Mouse (Mus musculus): ENCODE data around the gene Coq9. TPM values are rescaled to one million over a fixed set of nuclear protein-coding genes. Genes with fewer than 3 reads are reported as not detected.

Gene Coq9
- polyA plus RNA-seq, 1 experiment from 2014 or later = 52.2 TPM

DNA sequence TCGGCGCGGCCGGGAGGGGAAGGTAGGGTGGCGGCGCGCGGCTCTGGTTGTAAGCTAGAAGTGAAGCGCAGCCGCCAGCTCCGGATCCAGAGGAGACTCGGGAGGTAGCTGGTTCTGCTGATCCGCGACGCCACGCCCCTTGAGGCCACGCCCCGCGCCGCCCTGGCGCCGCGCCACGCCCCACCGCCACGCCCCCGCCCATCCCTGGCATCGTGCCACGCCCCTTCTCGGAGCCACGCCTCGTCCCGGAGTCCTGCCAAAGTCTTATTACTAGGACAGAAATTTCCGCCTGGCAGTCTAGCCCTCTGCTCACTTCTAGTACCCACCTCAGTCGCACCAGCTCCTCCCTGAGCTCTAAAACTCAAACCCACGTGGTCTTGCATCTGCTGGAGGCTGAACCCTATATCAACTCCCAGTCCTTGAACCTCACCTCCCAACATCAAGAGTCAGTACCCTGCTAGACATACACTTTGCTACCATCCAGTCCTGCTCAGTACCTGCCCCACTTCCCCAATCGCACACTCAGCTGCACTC is 38.1 kb downstream of the Coq9 start, which contains the start of gene Dok4:
Dok4 (minus strand) TSS at position 134 of the 534 bp plus-strand sequence.
- Histone ChIP-seq H3K27me3 (ENCODE audit: insufficient read depth, poor library complexity, severe bottlenecking) (peaks cover 50% of the 10 kb centered on the region), H3K4me3 (peak within 1 kb of the TSS; percentile 73), H3K36me3 (no peaks in the 10 kb centered on the region), H3K9me3 (no peaks in the 10 kb centered on the region), H3K4me1 (replicated peaks) (peaks cover 45% of the 10 kb centered on the region), H3K27ac (peak within 1 kb of the TSS; percentile 77)
- 1% methylated on average over 37 of the region's 37 CpGs for WGBS
- peak; percentile 92 for DNase-seq (ENCODE audit: low spot score)

DNA sequence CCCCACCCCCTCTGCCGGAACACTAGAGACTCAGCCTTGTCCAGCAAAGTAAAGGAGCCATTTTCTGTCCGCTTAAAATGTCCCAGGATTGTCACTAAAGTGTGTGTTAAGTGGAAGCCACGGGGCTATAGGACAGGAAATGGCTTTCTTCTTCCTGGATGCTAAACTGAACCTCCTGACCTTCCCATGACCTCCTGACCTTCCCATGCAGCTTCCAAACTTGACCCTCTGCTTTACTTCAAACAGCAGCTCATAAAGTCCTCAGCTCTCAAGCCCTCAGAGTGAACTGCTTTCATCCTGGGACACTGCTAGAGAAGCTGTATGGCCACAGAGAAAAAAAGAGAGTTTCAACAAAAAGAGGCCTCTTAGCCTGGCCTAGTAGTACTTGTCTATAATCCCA is 38.7 kb downstream of the Coq9 start:
- no peaks in the 10 kb centered on the region for H3K9me3 ChIP-seq
- WGBS = 52% methylated on average over 3 of the region's 3 CpGs
- peaks cover 40% of the 10 kb centered on the region for H3K4me1 ChIP-seq (replicated peaks)
- H3K36me3 ChIP-seq = no peaks in the 10 kb centered on the region
- 0 out of 2 replicates have a peak overlapping the region, but pooled peaks have one; percentile 31 for H3K27ac ChIP-seq
- H3K27me3 ChIP-seq (ENCODE audit: insufficient read depth, poor library complexity, severe bottlenecking) = peaks cover 44% of the 10 kb centered on the region
- no peak for DNase-seq (ENCODE audit: low spot score)
- 0 out of 2 replicates have a peak overlapping the region, but pooled peaks have one; percentile 73 for H3K4me3 ChIP-seq

DNA sequence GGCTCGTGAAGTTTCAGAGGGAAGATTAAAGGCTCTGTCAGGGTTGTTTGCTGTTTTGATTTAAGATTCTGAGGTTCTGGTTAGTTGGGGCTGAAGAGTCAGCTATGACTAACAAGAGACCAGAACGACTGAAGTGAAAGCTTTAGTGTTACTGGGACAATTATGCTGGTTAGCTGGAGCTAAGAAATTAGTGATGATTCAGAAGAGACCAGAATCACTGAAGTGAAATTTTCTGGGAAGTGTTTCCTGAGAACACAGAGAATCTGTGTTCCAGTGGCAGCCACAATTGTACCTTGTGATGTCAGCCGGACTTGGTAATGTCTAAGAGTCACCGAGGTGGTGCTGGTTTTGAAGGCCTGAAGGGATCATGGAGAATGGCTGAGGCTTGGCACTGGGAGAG is 42.6 kb downstream of the Coq9 start:
- Histone ChIP-seq H3K27ac (no peak overlapping the region), H3K4me3 (no peak overlapping the region), H3K4me1 (replicated peaks) (peaks cover 13% of the 10 kb centered on the region), H3K9me3 (no peaks in the 10 kb centered on the region), H3K27me3 (ENCODE audit: insufficient read depth, poor library complexity, severe bottlenecking) (peaks cover 11% of the 10 kb centered on the region; the same call in 1 of the 2 replicates), H3K36me3 (no peaks in the 10 kb centered on the region)
- 85% methylated on average over 4 of the region's 4 CpGs for WGBS
- DNase-seq (ENCODE audit: low spot score) = no peak

DNA sequence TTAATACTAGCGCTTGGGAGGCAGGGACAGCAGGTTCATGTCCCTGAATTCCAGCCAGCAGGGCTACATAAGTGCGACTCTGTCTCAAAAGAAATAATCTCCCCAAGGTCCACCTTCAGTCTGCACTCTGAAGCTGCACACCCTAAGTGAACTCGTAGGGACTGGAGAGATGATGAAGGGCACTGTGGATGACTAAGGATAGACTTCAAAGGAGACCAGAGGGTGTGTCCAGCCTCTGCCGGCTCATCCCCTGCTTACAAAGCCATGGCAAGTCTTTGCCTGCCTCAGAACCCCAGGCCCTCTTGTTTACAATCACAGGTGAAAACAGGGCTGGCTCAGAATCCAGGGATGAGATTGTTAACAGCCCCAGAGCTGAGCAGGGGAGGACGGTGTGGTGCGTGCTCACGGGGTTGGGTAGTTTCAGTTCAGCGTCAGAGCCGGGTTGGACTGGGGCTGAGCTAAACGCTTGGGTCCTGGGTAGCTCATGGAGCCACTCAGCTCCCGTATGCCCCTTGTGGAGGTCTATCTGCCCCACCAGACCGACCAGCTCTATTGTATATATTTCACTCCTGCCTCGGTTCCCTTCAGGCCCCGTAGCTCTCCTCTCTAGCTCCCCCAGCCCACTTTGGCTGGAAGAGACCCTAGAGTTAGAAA is 50.4 kb downstream of the Coq9 start:
- WGBS = 40% methylated on average over 14 of the region's 14 CpGs
- Histone ChIP-seq H3K4me3 (no peak overlapping the region), H3K4me1 (replicated peaks) (no peaks in the 10 kb centered on the region; the same call in 1 of the 2 replicates), H3K36me3 (no peaks in the 10 kb centered on the region), H3K27me3 (ENCODE audit: insufficient read depth, poor library complexity, severe bottlenecking) (no peaks in the 10 kb centered on the region), H3K9me3 (no peaks in the 10 kb centered on the region), H3K27ac (no peak overlapping the region)
- DNase-seq (ENCODE audit: low spot score) = no peak

DNA sequence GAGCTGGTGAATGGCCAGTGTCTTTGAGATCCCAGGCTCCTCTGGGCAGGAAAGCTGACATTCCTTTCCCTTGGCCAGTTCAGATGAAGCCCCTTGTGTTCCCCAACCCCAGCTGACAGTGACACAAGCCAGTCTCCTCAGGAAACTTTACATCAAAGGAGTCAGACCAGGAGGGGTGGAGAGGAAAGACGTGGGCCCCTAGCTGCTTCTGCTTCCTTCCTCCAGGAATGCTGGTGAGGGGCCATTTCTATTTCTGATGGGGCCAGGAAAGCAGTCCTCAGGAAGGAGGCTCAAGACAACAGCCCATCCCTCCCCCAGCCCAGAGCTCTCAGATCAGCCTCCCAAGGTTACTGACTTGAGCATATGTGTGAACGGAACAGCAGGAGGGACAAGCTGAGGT is 54.8 kb downstream of the Coq9 start:
- no peaks in the 10 kb centered on the region for H3K36me3 ChIP-seq
- H3K27me3 ChIP-seq (ENCODE audit: insufficient read depth, poor library complexity, severe bottlenecking) = no peaks in the 10 kb centered on the region
- no peak overlapping the region for H3K4me3 ChIP-seq
- H3K27ac ChIP-seq = no peak overlapping the region
- H3K9me3 ChIP-seq = no peaks in the 10 kb centered on the region
- peaks cover 11% of the 10 kb centered on the region; the same call in 1 of the 2 replicates for H3K4me1 ChIP-seq (replicated peaks)
- WGBS = 54% methylated on average over 2 of the region's 2 CpGs
- DNase-seq (ENCODE audit: low spot score) = no peak

DNA sequence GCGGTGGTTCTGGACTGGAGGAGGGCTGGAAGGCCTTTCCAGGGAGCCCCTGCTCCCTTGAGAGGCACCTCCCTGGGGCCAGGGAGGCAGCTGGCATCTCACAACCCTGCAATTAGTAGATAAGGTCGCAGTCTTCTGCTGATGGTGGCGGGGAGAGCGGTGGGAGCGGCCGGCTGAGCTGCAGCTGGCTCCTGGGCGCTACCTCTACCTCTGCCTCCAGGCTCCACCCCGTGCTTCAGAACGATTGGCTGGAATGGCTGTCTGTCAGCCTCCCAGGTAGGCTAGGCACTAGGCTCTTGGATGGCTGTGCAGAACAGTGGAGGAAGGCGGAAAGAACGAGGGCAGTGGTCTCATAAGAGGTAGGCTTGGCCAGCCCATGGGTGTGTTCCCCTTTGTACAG is 61.1 kb downstream of the Coq9 start:
- Histone ChIP-seq H3K36me3 (peaks cover 7% of the 10 kb centered on the region; the same call in 1 of the 2 replicates), H3K4me1 (replicated peaks) (peaks cover 50% of the 10 kb centered on the region), H3K4me3 (peak overlapping the region; percentile 26), H3K9me3 (no peaks in the 10 kb centered on the region), H3K27ac (peak overlapping the region; percentile 56; the same call in 1 of the 2 replicates), H3K27me3 (ENCODE audit: insufficient read depth, poor library complexity, severe bottlenecking) (peaks cover 14% of the 10 kb centered on the region; the same call in 1 of the 2 replicates)
- 15% methylated on average over 11 of the region's 11 CpGs for WGBS
- DNase-seq (ENCODE audit: low spot score) = no peak

DNA sequence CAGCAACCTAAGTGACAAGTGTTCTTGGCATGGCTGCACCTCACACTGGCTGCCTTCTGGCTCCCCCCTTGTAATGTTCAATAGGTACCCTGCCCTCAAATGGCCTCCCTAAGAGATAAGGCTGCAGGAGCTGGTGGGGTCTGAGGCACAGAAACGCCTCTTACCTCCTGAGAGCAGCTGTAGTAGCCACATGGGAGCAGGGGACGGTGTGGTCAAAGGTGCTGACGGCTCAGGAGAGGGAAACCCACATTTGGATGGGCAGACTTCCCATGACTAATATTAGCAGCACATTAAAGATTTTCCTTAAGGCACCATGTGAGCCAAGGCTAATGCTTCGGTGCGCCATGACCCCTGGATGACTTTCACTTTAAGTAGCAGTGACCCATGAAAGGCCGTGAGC is 62.5 kb downstream of the Coq9 start:
- 13% methylated on average over 6 of the region's 6 CpGs for WGBS

DNA sequence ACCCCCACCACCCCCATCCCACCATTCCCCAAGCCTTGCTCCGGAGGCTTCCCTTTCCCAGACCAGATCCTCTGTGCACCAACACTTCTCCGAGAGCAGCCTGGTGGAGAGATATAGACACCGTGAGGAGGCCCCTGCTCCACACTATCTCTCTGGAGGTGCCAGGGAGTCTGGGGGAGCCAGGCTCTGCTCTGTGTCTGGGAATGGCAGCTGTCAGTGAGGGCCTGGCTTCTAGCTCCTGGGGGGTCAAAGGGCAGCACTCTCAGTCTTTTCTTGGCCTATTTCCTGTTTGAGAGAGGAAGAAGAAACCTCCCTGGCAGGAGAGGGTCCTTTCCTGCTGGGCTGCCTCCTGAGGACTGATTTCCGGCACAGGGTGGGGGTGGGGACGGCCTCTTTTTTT is 62.9 kb downstream of the Coq9 start:
- peak overlapping the region; percentile 81 for H3K27ac ChIP-seq
- no peaks in the 10 kb centered on the region for H3K9me3 ChIP-seq
- 16% methylated on average over 5 of the region's 5 CpGs for WGBS
- 0 out of 2 replicates have a peak overlapping the region, but pooled peaks have one; percentile 14 for H3K4me3 ChIP-seq
- no peak for DNase-seq (ENCODE audit: low spot score)
- peaks cover 42% of the 10 kb centered on the region for H3K4me1 ChIP-seq (replicated peaks)
- peaks cover 14% of the 10 kb centered on the region; the same call in 1 of the 2 replicates for H3K27me3 ChIP-seq (ENCODE audit: insufficient read depth, poor library complexity, severe bottlenecking)
- H3K36me3 ChIP-seq = peaks cover 25% of the 10 kb centered on the region

More for the DNA sequence above, 62.5 kb downstream of the Coq9 start:
- no peak for DNase-seq (ENCODE audit: low spot score)
- peaks cover 21% of the 10 kb centered on the region for H3K36me3 ChIP-seq
- H3K4me1 ChIP-seq (replicated peaks) = peaks cover 44% of the 10 kb centered on the region
- peak overlapping the region; percentile 81 for H3K27ac ChIP-seq
- H3K27me3 ChIP-seq (ENCODE audit: insufficient read depth, poor library complexity, severe bottlenecking) = peaks cover 14% of the 10 kb centered on the region; the same call in 1 of the 2 replicates
- 0 out of 2 replicates have a peak overlapping the region, but pooled peaks have one; percentile 14 for H3K4me3 ChIP-seq
- no peaks in the 10 kb centered on the region for H3K9me3 ChIP-seq

DNA sequence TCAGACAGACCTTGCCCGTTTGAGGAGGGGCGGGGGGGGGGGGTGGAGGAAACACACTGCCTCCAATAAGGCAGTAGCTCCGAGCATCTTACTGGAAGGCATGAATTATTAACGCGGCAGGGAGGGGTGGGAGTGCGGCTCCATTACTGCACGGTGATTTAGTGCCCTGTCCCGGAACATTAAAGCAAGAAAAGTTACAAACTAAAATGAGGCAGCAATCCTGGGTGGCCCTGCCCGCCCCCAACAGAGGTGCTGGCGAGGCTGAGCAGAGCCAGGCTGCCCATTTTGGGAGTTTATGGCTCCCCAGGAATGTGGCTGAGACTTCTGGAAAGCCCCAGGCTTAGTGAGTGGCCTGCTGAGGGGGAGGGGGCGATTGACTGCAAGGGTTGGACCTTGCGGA is 65.6 kb downstream of the Coq9 start:
- Histone ChIP-seq H3K36me3 (peaks cover 44% of the 10 kb centered on the region), H3K9me3 (no peaks in the 10 kb centered on the region), H3K4me3 (no peak overlapping the region), H3K27ac (no peak overlapping the region), H3K27me3 (ENCODE audit: insufficient read depth, poor library complexity, severe bottlenecking) (peaks cover 12% of the 10 kb centered on the region; the same call in 1 of the 2 replicates), H3K4me1 (replicated peaks) (peaks cover 42% of the 10 kb centered on the region)
- 77% methylated on average over 12 of the region's 12 CpGs for WGBS
- DNase-seq (ENCODE audit: low spot score) = no peak

Other genes starting within 250 kb of the Coq9 start
- 41.8 and 42.7 TPM in 2 replicates for gene Rspry1, start 236.4 kb upstream of the Coq9 start, polyA plus RNA-seq (2016; fragmentation: Nextera tagmentation; extraction: Ambion mirVana)
- 82.4 and 86.2 TPM in 2 replicates for gene Fam192a, start 236.3 kb upstream of the Coq9 start, polyA plus RNA-seq (2016; fragmentation: Nextera tagmentation; extraction: Ambion mirVana)
- 205 and 217 TPM in 2 replicates for gene Arl2bp, start 171.7 kb upstream of the Coq9 start, polyA plus RNA-seq (2016; fragmentation: Nextera tagmentation; extraction: Ambion mirVana)
- 0.15 and 0.21 TPM in 2 replicates for gene Pllp, start 142.0 kb upstream of the Coq9 start, polyA plus RNA-seq (2016; fragmentation: Nextera tagmentation; extraction: Ambion mirVana)
- not detected in 2 replicates for gene Ccl22, start 92.7 kb upstream of the Coq9 start, polyA plus RNA-seq (2016; fragmentation: Nextera tagmentation; extraction: Ambion mirVana)
- 12.2 and 13.3 TPM in 2 replicates for gene Cx3cl1, start 66.3 kb upstream of the Coq9 start, polyA plus RNA-seq (2016; fragmentation: Nextera tagmentation; extraction: Ambion mirVana)
- gene Ccl17, start 27.9 kb upstream of the Coq9 start, polyA plus RNA-seq (2016; fragmentation: Nextera tagmentation; extraction: Ambion mirVana) = not detected in 2 replicates
- gene Ciapin1, start within 50 bp of the Coq9 start, polyA plus RNA-seq (2016; fragmentation: Nextera tagmentation; extraction: Ambion mirVana) = 181 and 194 TPM in 2 replicates
- 154 and 169 TPM in 2 replicates for gene Polr2c, start 19.1 kb downstream of the Coq9 start, polyA plus RNA-seq (2016; fragmentation: Nextera tagmentation; extraction: Ambion mirVana)
- 14.6 and 16.9 TPM in 2 replicates for gene Dok4, start 38.0 kb downstream of the Coq9 start, polyA plus RNA-seq (2016; fragmentation: Nextera tagmentation; extraction: Ambion mirVana)
- gene Ccdc102a, start 79.8 kb downstream of the Coq9 start, polyA plus RNA-seq (2016; fragmentation: Nextera tagmentation; extraction: Ambion mirVana) = 15.7 and 17.5 TPM in 2 replicates
- gene Adgrg5, start 85.4 kb downstream of the Coq9 start, polyA plus RNA-seq (2016; fragmentation: Nextera tagmentation; extraction: Ambion mirVana) = 0.22 and 0.68 TPM in 2 replicates
- gene Adgrg1, start 136.4 kb downstream of the Coq9 start, polyA plus RNA-seq (2016; fragmentation: Nextera tagmentation; extraction: Ambion mirVana) = 101 and 186 TPM in 2 replicates
- 3.2 and 3.5 TPM in 2 replicates for gene Adgrg3, start 179.4 kb downstream of the Coq9 start, polyA plus RNA-seq (2016; fragmentation: Nextera tagmentation; extraction: Ambion mirVana)
- gene Drc7, start 216.8 kb downstream of the Coq9 start, polyA plus RNA-seq (2016; fragmentation: Nextera tagmentation; extraction: Ambion mirVana) = 0.68 and 0.88 TPM in 2 replicates
- 37.7 and 41.6 TPM in 2 replicates for gene Katnb1, start 242.9 kb downstream of the Coq9 start, polyA plus RNA-seq (2016; fragmentation: Nextera tagmentation; extraction: Ambion mirVana)